Mouse (Mus musculus): Measurements from ENCODE around the gene Gusb. TPM values are rescaled to one million over a fixed set of nuclear protein-coding genes. Genes with fewer than 3 reads are reported as not detected.
"Not testable (repeated sequence)": the region's sequence is repeated elsewhere in the genome, so short reads cannot be mapped to it uniquely, and the experiment has no call there.

Gusb gene
- polyA plus RNA-seq, 1 experiment: 11.9 TPM

DNA sequence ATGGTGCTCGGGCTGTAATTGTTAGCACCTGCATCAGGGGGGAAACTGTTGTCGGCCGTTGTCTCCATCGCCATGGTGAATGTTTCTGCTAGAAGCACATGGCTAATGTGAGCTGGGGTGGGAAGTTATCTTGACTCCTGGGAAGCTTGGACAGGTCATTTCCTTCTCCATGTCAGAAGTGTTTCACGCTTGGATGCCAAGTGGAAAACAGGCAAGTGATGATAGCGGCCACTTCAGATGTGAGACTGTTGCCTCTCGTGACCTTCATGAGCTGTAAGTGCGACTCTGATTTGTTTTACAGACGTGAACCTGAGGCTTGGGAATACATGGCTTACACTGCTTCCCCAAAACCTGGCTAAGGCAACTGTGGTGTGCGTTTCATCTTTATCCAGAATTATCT, 43.7 kb upstream of the Gusb start:
- no peaks in the 10 kb centered on the region for H3K27me3 ChIP-seq (ENCODE audit: control insufficient read depth, insufficient read depth, low read length)
- no peak overlapping the region for H3K4me3 ChIP-seq (ENCODE audit: low read depth, low read length)
- H3K4me1 ChIP-seq (ENCODE audit: control insufficient read depth, insufficient read depth, insufficient read length, low read length): no peaks in the 10 kb centered on the region
- no peak overlapping the region for H3K27ac ChIP-seq (ENCODE audit: insufficient read depth, low read depth, low read length)
- H3K36me3 ChIP-seq (ENCODE audit: control insufficient read depth, insufficient read depth, low read length): peaks cover 52% of the 10 kb centered on the region
- WGBS: 94% methylated on average over 10 of the region's 10 CpGs
- TF ChIP-seq CTCF (IDR thresholded peaks at IDR 0.05; ENCODE audit: extremely low read depth, insufficient read length, insufficient replicate concordance, low read depth, low read length) (no peak), POLR2A (IDR thresholded peaks at IDR 0.05; ENCODE audit: low read depth, low read length) (no peak)

DNA sequence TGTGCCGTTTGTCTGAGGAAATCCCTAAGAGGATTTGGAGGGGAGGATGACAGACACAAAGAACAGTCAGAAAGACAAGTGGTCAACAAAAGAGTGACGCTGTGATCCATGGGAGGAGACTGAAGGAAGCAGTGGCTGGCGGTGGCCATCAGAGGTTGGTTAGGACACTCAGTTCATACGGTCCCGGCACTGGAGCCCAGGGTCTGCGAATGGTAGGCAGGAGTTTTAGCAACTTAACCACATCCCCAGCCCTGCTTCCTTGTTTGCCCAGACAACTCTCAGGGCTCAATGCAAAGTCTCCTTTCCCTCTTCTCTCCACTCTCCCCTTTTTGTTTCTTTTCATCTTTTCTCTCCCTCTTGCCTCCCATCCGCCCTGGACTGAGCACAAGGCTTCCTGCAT, 43.3 kb upstream of the Gusb start:
- Histone ChIP-seq H3K36me3 (ENCODE audit: control insufficient read depth, insufficient read depth, low read length) (peaks cover 49% of the 10 kb centered on the region), H3K4me1 (ENCODE audit: control insufficient read depth, insufficient read depth, insufficient read length, low read length) (no peaks in the 10 kb centered on the region), H3K4me3 (ENCODE audit: low read depth, low read length) (no peak overlapping the region), H3K27ac (ENCODE audit: insufficient read depth, low read depth, low read length) (no peak overlapping the region), H3K27me3 (ENCODE audit: control insufficient read depth, insufficient read depth, low read length) (no peaks in the 10 kb centered on the region)
- no peak for TF ChIP-seq POLR2A (IDR thresholded peaks at IDR 0.05; ENCODE audit: low read depth, low read length)
- no peak for TF ChIP-seq CTCF (IDR thresholded peaks at IDR 0.05; ENCODE audit: extremely low read depth, insufficient read length, insufficient replicate concordance, low read depth, low read length)
- WGBS: 91% methylated on average over 7 of the region's 7 CpGs

DNA sequence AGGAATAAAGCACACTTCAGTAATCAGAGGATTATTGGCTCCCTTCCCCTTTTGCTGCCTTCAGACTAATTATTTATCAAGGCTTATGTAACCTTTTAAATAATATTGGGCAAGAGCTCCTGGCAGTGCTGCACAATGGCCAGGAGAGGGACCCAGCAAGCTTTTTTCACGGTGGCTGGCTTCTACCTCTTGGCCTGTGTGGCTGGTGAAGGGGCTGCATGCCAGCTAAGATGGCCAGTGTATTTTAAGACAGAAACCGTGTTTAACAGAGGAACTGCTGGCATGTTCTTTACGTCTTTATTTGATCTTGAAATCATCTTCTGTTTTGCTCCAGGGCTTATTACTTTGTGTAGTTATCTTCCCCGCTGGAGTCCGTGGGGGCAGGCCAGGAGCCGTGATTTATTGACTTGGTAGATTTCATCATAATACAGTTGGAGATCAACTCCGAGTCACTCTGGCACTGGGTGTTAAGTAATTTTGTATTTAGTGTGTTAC, 41.4 kb upstream of the Gusb start:
- Histone ChIP-seq H3K4me1 (ENCODE audit: control insufficient read depth, insufficient read depth, insufficient read length, low read length) (no peaks in the 10 kb centered on the region), H3K4me3 (ENCODE audit: low read depth, low read length) (no peak overlapping the region), H3K27ac (ENCODE audit: insufficient read depth, low read depth, low read length) (no peak overlapping the region), H3K27me3 (ENCODE audit: control insufficient read depth, insufficient read depth, low read length) (no peaks in the 10 kb centered on the region), H3K36me3 (ENCODE audit: control insufficient read depth, insufficient read depth, low read length) (peaks cover 55% of the 10 kb centered on the region)
- no peak for TF ChIP-seq POLR2A (IDR thresholded peaks at IDR 0.05; ENCODE audit: low read depth, low read length)
- peak; percentile 53; the same call in 1 of the 2 replicates for TF ChIP-seq CTCF (IDR thresholded peaks at IDR 0.05; ENCODE audit: extremely low read depth, insufficient read length, insufficient replicate concordance, low read depth, low read length)
- WGBS: 55% methylated on average over 7 of the region's 7 CpGs

DNA sequence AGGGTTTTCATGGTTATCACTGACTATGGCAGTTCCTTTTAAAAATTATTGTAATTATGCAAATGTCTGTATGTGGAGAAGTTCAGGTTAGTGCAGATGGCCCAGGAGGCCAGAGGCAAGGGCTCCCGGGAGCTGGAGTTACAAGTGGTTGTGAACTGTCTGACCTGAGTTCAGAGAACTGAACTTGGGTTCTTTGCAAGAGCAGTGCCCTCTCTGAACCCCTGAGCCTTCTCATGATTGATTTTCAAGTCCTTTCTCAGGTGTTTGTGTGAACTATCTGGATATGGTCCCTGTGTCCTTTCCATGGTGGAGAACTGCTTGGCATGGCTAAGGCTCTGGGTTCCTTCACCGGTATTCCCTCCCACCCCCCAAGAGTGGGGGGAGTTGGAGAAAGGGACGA, 40.9 kb upstream of the Gusb start:
- H3K36me3 ChIP-seq (ENCODE audit: control insufficient read depth, insufficient read depth, low read length): peaks cover 53% of the 10 kb centered on the region
- H3K4me3 ChIP-seq (ENCODE audit: low read depth, low read length): no peak overlapping the region
- TF ChIP-seq CTCF (IDR thresholded peaks at IDR 0.05; ENCODE audit: extremely low read depth, insufficient read length, insufficient replicate concordance, low read depth, low read length): no peak
- no peak for TF ChIP-seq POLR2A (IDR thresholded peaks at IDR 0.05; ENCODE audit: low read depth, low read length)
- H3K27me3 ChIP-seq (ENCODE audit: control insufficient read depth, insufficient read depth, low read length): no peaks in the 10 kb centered on the region
- no peaks in the 10 kb centered on the region for H3K4me1 ChIP-seq (ENCODE audit: control insufficient read depth, insufficient read depth, insufficient read length, low read length)
- WGBS: 80% methylated on average over 3 of the region's 3 CpGs
- H3K27ac ChIP-seq (ENCODE audit: insufficient read depth, low read depth, low read length): 0 out of 2 replicates have a peak overlapping the region, but pooled peaks have one; percentile 1

DNA sequence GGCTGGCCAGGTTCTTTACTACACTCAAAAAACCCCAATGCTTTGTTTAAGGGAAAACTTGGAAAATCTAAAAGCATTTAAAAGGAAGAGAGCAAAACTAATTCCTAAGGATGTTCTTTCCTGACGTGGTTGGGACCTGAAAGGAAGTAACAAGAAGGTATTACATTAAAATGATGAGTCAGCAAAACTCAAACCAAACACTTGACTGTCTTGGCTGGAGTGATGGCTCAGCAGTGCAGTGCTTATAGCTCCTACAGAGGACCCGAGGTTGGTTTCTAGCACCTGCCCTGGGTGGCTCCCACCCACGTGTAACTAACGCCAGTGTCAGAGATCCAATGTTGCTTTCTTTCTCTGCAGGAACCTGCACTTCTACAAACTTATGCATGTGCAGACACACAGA, 38.4 kb upstream of the Gusb start:
- 76% methylated on average over 4 of the region's 4 CpGs for WGBS
- Histone ChIP-seq H3K27me3 (ENCODE audit: control insufficient read depth, insufficient read depth, low read length) (no peaks in the 10 kb centered on the region), H3K4me3 (ENCODE audit: low read depth, low read length) (no peak overlapping the region), H3K4me1 (ENCODE audit: control insufficient read depth, insufficient read depth, insufficient read length, low read length) (no peaks in the 10 kb centered on the region; the same call in 1 of the 2 replicates), H3K36me3 (ENCODE audit: control insufficient read depth, insufficient read depth, low read length) (peaks cover 42% of the 10 kb centered on the region), H3K27ac (ENCODE audit: insufficient read depth, low read depth, low read length) (no peak overlapping the region)
- TF ChIP-seq POLR2A (IDR thresholded peaks at IDR 0.05; ENCODE audit: low read depth, low read length) (no peak), CTCF (IDR thresholded peaks at IDR 0.05; ENCODE audit: extremely low read depth, insufficient read length, insufficient replicate concordance, low read depth, low read length) (no peak)

DNA sequence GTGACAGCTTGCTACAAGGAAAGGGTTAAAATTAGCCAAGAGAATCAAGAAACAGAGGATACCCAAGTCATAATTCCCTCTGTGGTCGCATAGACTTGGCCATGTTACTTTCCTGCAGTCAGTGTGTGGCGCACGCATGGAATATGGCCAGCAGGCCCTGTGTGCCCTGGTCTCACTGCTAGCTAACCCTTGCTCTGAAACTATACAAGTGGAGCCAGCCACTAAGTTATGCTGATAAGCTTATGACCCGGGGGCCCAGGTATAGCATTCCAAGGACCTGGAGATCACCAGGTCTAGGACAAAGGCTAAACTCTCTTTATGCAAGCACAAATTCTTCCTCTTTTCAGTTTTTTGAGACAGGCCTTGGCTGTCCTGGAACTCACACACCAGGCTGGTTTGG, 37.9 kb upstream of the Gusb start:
- Histone ChIP-seq H3K36me3 (ENCODE audit: control insufficient read depth, insufficient read depth, low read length) (peaks cover 40% of the 10 kb centered on the region), H3K27ac (ENCODE audit: insufficient read depth, low read depth, low read length) (no peak overlapping the region), H3K27me3 (ENCODE audit: control insufficient read depth, insufficient read depth, low read length) (no peaks in the 10 kb centered on the region), H3K4me1 (ENCODE audit: control insufficient read depth, insufficient read depth, insufficient read length, low read length) (no peaks in the 10 kb centered on the region; the same call in 1 of the 2 replicates), H3K4me3 (ENCODE audit: low read depth, low read length) (no peak overlapping the region)
- WGBS: 82% methylated on average over 4 of the region's 4 CpGs
- no peak for TF ChIP-seq POLR2A (IDR thresholded peaks at IDR 0.05; ENCODE audit: low read depth, low read length)

DNA sequence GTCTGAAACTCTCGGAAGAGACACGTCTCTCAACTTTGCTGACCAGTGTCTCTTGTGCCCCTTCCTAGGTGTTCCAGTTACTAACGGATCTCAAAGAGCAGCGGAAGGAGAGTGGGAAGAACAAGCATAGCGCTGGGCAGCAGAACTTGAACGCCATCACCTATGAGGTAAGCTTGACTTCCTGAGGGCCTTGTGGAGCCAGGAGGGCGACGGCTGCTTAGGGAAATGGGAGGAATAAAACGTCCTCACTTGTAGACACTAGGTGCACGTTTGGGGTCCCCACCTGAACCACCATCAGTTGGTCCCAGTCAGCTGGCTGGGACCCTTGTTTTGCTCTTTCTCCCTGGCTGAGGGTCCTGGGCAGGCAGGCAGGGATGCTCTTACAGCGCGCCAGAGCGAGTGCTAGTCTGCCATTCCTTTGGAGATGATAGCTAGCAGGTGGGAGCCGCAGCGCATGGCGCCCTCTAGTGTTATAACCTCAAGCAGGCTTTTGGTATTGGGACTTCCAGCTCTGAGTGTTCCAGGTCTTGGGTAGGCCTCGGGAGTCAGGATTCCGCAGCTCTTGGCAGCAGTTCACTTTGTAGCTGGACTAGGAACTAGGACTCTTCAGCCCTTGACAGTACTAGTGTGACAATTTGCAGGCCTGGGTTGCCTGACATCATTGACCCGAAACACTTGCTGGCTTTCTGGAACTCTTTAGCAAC, 35.1 kb upstream of the Gusb start:
- Histone ChIP-seq H3K27me3 (ENCODE audit: control insufficient read depth, insufficient read depth, low read length) (no peaks in the 10 kb centered on the region), H3K36me3 (ENCODE audit: control insufficient read depth, insufficient read depth, low read length) (peaks cover 36% of the 10 kb centered on the region), H3K4me3 (ENCODE audit: low read depth, low read length) (no peak overlapping the region), H3K4me1 (ENCODE audit: control insufficient read depth, insufficient read depth, insufficient read length, low read length) (no peaks in the 10 kb centered on the region; the same call in 1 of the 2 replicates), H3K27ac (ENCODE audit: insufficient read depth, low read depth, low read length) (no peak overlapping the region)
- TF ChIP-seq POLR2A (IDR thresholded peaks at IDR 0.05; ENCODE audit: low read depth, low read length): no peak
- peak; percentile 80; the same call in 1 of the 2 replicates for TF ChIP-seq CTCF (IDR thresholded peaks at IDR 0.05; ENCODE audit: extremely low read depth, insufficient read length, insufficient replicate concordance, low read depth, low read length)
- WGBS: 69% methylated on average over 19 of the region's 19 CpGs

DNA sequence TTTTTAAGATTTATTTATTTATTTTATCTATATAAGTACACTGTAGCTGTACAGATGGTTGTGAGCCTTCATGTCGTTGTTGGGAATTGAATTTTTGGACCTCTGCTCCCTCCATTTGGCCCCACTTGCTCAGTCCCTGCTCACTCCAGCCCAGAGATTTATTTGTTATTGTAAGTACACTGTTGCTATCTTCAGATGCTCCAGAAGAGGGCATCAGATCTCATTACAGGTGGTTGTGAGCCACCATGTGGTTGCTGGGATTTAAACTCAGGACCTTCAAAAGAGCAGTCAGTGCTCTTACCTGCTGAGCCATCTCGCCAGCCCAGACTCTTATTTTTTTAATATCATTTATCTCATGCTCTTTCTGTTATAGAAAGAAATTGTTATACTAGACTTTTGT, 33.5 kb upstream of the Gusb start:
- not testable (repeated sequence) for H3K4me3 ChIP-seq (ENCODE audit: low read depth, low read length); H3K27ac ChIP-seq (ENCODE audit: insufficient read depth, low read depth, low read length); H3K4me1 ChIP-seq (ENCODE audit: control insufficient read depth, insufficient read depth, insufficient read length, low read length); H3K27me3 ChIP-seq (ENCODE audit: control insufficient read depth, insufficient read depth, low read length)
- WGBS: 67% methylated on average over 2 of the region's 2 CpGs
- H3K36me3 ChIP-seq (ENCODE audit: control insufficient read depth, insufficient read depth, low read length): peaks cover 29% of the 10 kb centered on the region

Measured in small intestine, adult 2 months (tissue).